Mouse (Mus musculus) A20 (cell line): ENCODE results near the gene Foxj3.
"Not testable (repeated sequence)": the region's sequence is repeated elsewhere in the genome, so short reads cannot be mapped to it uniquely, and the experiment has no call there.

Source experiments
- DNase-seq: peaks from one replicate; pipeline ENCODE4 v3.0.0-alpha.2; 2011; ENCODE audit warnings: low read depth, low spot score

Gene Foxj3

DNA sequence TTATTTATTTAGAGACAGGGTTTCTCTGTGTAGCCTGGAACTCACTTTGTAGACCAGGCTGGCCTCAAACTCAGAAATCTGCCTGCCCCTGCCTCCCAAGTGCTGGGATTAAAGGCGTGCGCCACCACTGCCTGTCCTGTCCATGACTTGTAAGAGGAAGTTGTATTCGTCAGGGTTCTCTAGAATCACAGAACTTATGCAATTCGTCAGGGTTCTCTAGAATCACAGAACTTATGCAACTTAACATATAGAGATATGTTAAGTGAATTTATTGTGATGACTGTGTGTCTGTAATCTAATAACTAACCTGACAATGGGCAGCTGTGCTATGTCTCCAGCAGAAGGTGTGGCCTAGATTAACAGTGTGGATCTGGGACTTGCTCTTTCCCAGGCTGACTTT lies at the start of gene Foxj3:
Foxj3 (plus strand) TSS at position 390 of the 400 bp plus-strand sequence.
- not testable (repeated sequence) for DNase-seq

GRCm38 (mm10) chr4:119489666-119490065 lies 47.1 kb upstream of the Foxj3 start:
- no peak for DNase-seq

DNA sequence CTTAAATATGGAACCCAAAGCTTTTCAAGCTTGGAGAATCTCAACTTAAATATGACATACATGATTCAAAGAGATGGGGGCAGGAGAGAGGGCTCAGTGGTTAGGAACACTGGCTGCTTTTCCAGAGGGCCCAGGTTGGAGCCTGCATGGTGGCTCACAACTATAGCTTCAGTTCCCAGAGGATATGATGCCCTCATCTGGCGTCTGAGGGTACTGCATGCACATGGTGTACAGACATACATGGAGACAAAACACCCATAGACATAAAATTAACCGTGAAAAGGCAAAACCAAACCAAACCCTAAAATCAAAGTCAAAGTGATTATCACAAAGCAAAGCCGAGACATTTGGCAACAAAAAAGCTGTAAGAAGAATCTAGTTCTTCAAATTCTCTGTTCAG lies 46.0 kb upstream of the Foxj3 start:
- DNase-seq, result peak; percentile 66

- peak; percentile 85 for DNase-seq
These were observed 44.4 kb upstream of the Foxj3 start, which contains the start of gene Rimkla for GRCm38 (mm10) chr4:119492291-119492932. Gene Rimkla (minus strand): TSS chr4:119492628.

GRCm38 (mm10) chr4:119492933-119493327 lies 43.9 kb upstream of the Foxj3 start:
- no peak for DNase-seq

DNA sequence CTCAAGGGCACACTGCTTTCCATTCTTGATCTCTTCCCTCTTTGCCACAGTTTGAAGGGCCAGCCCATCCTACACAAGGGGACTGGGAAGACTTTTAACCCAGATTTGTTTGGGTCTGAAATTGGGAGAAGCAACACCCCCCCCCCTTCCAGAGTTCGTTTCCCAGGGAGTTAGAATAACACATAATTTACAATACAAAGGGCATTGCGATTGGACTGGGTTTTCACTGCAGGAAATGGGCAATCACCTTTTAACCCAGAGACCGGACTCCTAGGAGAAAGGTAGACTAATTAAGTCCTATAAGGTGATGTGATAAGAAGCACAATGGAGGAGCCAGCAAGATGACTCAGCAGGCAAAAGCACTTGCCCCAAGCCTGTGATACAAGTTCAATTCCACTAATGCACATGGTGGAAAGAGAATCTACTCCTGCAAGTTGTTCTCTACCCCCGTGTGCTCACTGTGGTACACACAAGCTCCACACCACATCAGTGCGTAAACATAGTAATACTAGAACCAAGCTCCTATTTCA lies 38.4 kb upstream of the Foxj3 start:
- no peak for DNase-seq

DNA sequence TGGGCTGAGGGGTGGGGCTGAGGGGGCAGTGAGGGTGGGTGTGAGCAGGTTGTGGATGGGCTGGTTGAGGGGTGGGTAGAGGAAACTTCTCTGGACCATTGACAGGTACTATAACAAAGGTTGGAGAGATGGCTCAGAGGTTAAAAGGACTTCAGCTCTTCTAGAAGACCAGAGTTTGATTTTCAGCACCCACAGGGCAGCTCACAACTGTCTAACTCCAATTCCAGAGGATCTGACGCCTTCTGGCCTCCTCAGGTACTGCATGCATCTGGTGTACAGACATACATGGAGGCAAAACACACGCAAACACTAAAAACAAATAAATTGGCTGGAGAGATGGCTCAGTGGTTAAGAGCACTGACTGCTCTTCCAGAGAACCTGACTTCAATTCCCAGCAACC lies 25.2 kb upstream of the Foxj3 start:
- DNase-seq, result peak; percentile 26

DNA sequence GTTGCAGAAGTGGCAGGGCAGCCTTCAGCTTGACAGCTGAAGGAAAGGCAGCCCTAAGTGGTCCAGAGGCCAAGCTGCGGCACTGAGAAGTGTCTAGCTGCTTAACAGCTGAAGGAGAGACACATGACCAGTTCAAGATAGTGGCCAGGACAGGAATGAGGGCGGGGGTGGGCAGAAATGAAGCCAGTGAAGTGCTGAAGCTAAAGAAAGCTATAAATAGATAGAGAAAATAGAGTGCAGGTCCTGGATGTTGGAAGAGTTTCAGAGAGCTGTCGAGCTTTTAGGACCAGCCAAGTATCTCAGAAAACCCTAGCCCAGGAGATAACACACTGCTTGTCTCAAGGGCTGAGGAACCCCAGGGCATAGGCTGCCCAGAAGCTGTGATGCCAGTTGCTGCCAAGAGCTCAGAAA lies 24.1 kb upstream of the Foxj3 start:
- DNase-seq, result no peak

GRCm38 (mm10) chr4:119523575-119523974 lies 13.2 kb upstream of the Foxj3 start:
- no peak for DNase-seq

DNA sequence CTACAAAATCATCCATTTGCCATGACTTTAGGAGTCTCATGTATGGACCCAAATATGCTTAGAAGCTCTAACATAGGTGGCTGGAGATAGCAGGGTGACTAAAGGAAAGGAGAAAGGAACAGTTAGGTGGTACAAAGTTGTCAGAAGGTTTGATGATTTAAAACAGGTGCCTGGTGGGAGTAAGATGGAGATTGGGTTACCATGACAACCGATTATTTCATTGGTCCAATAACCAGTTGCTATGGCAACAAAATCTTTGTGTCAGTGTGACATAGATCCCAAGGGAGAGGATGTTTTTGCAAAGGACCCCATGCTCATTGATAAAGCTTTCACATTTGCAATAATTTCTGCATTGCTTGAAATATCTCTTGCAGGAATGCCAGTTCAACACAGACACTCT lies 12.8 kb upstream of the Foxj3 start:
- DNase-seq, result no peak

DNA sequence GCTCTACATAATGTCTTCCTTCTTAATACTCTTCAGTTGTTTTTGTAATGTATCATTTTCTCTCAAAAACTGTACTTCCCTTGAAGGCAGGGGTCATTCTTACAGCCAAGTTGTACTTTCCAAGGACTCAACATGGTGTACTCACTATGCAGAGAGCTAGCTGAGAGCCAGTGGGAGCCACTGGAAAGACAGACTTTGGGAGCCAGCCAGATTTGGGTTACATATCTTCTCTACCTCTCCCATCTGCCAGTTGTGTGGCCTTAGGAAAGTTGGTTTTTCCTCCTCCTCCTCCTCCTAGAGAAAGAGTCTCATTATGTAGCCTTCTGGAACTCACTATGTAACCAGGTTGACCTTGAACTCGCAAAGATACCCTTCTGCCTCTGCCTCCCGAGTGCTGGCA lies 12.3 kb upstream of the Foxj3 start:
- DNase-seq, result no peak

DNA sequence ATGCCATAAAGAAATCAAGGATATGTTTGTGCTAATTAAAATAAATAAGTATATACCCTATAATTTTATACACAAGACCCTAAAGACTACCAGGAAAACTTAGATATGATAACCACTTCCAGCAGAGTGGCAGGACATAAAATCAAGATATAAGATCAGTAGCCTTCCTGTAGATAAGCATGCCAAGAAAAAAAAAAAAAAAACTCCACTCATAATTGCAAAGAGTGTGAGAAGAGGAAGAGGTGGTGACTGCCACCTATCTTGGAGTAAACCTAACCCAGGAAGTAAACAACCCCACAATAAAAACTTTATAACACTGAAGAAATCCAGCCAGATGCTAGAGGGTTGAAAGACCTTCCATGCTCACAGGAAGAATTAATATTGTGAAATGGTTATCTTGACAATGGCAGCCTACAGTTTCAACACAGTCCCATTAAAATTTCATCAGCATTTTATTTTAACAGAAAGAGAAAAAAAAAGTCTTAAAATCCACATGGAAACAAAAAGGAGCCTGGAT lies 10.4 kb upstream of the Foxj3 start:
- DNase-seq, result no peak

DNA sequence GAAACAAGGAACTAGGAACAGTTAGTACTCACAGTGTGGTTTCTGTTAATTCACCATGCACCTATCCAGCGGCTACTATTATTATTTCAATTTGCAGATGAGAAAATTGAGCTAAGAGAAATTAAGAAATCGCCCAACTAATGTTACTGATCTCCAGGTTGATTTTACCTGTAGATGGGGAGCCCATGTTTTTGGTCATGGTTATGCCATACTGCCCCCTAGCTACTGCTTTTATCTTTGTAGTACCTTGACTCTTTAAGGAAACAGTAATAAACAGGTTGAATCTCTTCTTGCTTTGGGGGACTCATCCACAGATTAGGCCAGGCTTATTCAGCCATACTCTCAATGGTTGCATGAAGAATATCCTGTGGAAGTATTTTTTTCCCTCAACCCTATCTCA lies 5.0 kb upstream of the Foxj3 start:
- peak; percentile 55 for DNase-seq

DNA sequence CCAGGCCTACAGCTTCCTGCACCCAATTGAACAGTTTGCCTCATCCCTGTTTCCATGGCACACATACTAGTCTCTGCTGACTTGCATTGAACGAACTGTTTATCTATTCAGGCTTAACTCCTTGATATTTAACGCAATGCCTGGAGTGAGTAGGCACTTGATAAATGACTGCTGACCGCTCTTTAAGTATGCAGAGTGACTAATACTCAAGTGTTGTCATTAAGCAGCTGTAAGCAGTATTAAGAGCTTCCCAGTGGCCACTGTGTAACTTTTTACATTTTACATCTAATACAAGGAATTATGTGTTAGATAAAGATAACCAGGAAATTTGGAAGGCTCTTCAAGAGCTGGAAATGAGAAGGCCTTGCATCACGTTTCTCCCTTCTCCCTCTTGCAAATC lies 1.7 kb upstream of the Foxj3 start:
- DNase-seq, result no peak

- DNase-seq, result no peak
These were observed 632 bp downstream of the Foxj3 start for GRCm38 (mm10) chr4:119537436-119537835.

GRCm38 (mm10) chr4:119539031-119539824 lies 2.4 kb downstream of the Foxj3 start, which contains the start of gene Frg2f1:
Gene Frg2f1 (minus strand): TSS chr4:119539529.
- DNase-seq, result peak; percentile 96

GRCm38 (mm10) chr4:119539836-119540532 lies 3.2 kb downstream of the Foxj3 start:
- DNase-seq, result peak; percentile 76

- DNase-seq, result no peak
These were observed 3.7 kb downstream of the Foxj3 start for GRCm38 (mm10) chr4:119540533-119540890.

GRCm38 (mm10) chr4:119550864-119551263 lies 14.1 kb downstream of the Foxj3 start:
- DNase-seq, result no peak

GRCm38 (mm10) chr4:119555466-119555865 lies 18.7 kb downstream of the Foxj3 start:
- no peak for DNase-seq

- no peak for DNase-seq
These were observed 26.3 kb downstream of the Foxj3 start for GRCm38 (mm10) chr4:119563136-119563535.

- DNase-seq, result no peak
These were observed 29.6 kb downstream of the Foxj3 start for GRCm38 (mm10) chr4:119566322-119566835.
